14 mouse cellular contexts compared by ENCODE assay signal in genomic region chr3:29903596-29904308, GRCm38 (mm10).
DNase-seq lines count a peak whose midpoint lies in the region; ATAC-seq and TF ChIP-seq lines count a peak whose summit lies in the region.
"Had no signal": no experiment of that assay in that cellular context is flagged by ENCODE, and none has a peak within 500 bp of the region (broad histone marks: within the 10 kb centered on the region; RNA-seq: fewer than 3 reads in every experiment).

No protein-coding gene starts in this region.

- H3K4me1 ChIP-seq in hindbrain, embryonic 15.5 days (replicated peaks): no peaks in the 10 kb centered on the region
- H3K4me1 ChIP-seq in hindbrain, embryonic 12.5 days: no peaks in the 10 kb centered on the region
- H3K4me1 ChIP-seq in thymus, adult 2 months (replicated peaks; ENCODE audit: control insufficient read depth, insufficient read depth, low read length): no peaks in the 10 kb centered on the region
- H3K4me1 ChIP-seq: heart, embryonic 12.5 days had no signal

- TF ChIP-seq CTCF in thymus, adult 2 months (IDR thresholded peaks at IDR 0.05; ENCODE audit: borderline replicate concordance, control insufficient read depth, extremely low read depth, insufficient read depth, low read length, poor library complexity): no peak

- no peak overlapping the region for H3K9ac ChIP-seq in hindbrain, embryonic 15.5 days
- H3K9ac ChIP-seq in hindbrain, embryonic 12.5 days: no peak overlapping the region
- H3K9ac ChIP-seq: heart, embryonic 12.5 days; liver, postnatal 0 days had no signal

- H3K27ac ChIP-seq in hindbrain, embryonic 15.5 days (replicated peaks): no peak overlapping the region
- no peak overlapping the region for H3K27ac ChIP-seq in hindbrain, embryonic 12.5 days
- no peak overlapping the region for H3K27ac ChIP-seq in thymus, adult 2 months (ENCODE audit: control insufficient read depth, insufficient read depth, low read length)

- peak; percentile 27 for DNase-seq in urinary bladder, postnatal 14 days (ENCODE audit: low spot score)
- no peak for DNase-seq in urinary bladder, postnatal 4 days (ENCODE audit: low spot score in 2 of 2)
- DNase-seq in brain, adult 2 months (ENCODE audit: low read depth, low spot score): peak; percentile 5
- DNase-seq in thymus, adult 2 months: no peak
- no peak for DNase-seq in kidney, adult 8-10 months
- DNase-seq: cerebellum, adult 9-11 months; kidney, adult 11 months; liver, postnatal 0 days; spleen, adult 18-20 months; thymus, postnatal 36 days had no signal

- 63% methylated on average over 11 of the region's 11 CpGs for WGBS in hindbrain, embryonic 15.5 days
- WGBS in hindbrain, embryonic 12.5 days: 75% methylated on average over 11 of the region's 11 CpGs
- WGBS in thymus, adult 2 months: 86% methylated on average over 11 of the region's 11 CpGs

- no peaks in the 10 kb centered on the region for H3K27me3 ChIP-seq in hindbrain, embryonic 15.5 days
- no peaks in the 10 kb centered on the region for H3K27me3 ChIP-seq in hindbrain, embryonic 12.5 days
- no peaks in the 10 kb centered on the region for H3K27me3 ChIP-seq in thymus, adult 2 months (ENCODE audit: control insufficient read depth, insufficient read depth, low read length)
- H3K27me3 ChIP-seq: heart, embryonic 12.5 days had no signal

- no peak overlapping the region for H3K4me2 ChIP-seq in hindbrain, embryonic 15.5 days
- H3K4me2 ChIP-seq in hindbrain, embryonic 12.5 days (replicated peaks): no peak overlapping the region
- H3K4me2 ChIP-seq: heart, embryonic 12.5 days had no signal

- no peak for TF ChIP-seq POLR2A in thymus, adult 2 months (IDR thresholded peaks at IDR 0.05; ENCODE audit: control insufficient read depth, extremely low read depth, insufficient read depth, low read length, poor library complexity)

- no peak overlapping the region for H3K4me3 ChIP-seq in hindbrain, embryonic 15.5 days
- no peak overlapping the region for H3K4me3 ChIP-seq in hindbrain, embryonic 12.5 days
- no peak overlapping the region for H3K4me3 ChIP-seq in thymus, adult 2 months (ENCODE audit: control insufficient read depth, insufficient read depth, low read length)
- H3K4me3 ChIP-seq: erythroblast, embryonic 14.5 days; heart, embryonic 12.5 days had no signal

- H3K9me3 ChIP-seq in hindbrain, embryonic 15.5 days: no peaks in the 10 kb centered on the region
- no peaks in the 10 kb centered on the region for H3K9me3 ChIP-seq in hindbrain, embryonic 12.5 days (replicated peaks)
- H3K9me3 ChIP-seq: heart, embryonic 12.5 days had no signal

- ATAC-seq in hindbrain, embryonic 15.5 days (ENCODE audit: low FRiP score, low read depth): 0 out of 2 replicates have a peak, but pooled peaks have one; percentile 68
- no peak for ATAC-seq in hindbrain, embryonic 12.5 days (ENCODE audit: low FRiP score)
- ATAC-seq: liver, postnatal 0 days had no signal

- H3K36me3 ChIP-seq in hindbrain, embryonic 15.5 days: no peaks in the 10 kb centered on the region
- no peaks in the 10 kb centered on the region for H3K36me3 ChIP-seq in hindbrain, embryonic 12.5 days
- H3K36me3 ChIP-seq in thymus, adult 2 months (ENCODE audit: control insufficient read depth, insufficient read depth, low read length): no peaks in the 10 kb centered on the region
- H3K36me3 ChIP-seq: heart, embryonic 12.5 days had no signal

Comparison
In these comparisons a context has a peak if more than half of its experiments do, and no peak if none do; other contexts are left out.
1. DNase-seq: peak in urinary bladder, postnatal 14 days (single experiment) and brain, adult 2 months (single experiment); none in urinary bladder, postnatal 4 days (0 of 2), thymus, adult 2 months (single experiment) and kidney, adult 8-10 months (0 of 2).